Mouse (Mus musculus) CD4-positive, CD25-positive, alpha-beta regulatory T cell, adult 2 months (primary cell): Measurements from ENCODE around the gene Gm19402.
"Not testable (repeated sequence)": the region's sequence is repeated elsewhere in the genome, so short reads cannot be mapped to it uniquely, and the experiment has no call there.

Experiments used
- DNase-seq: peaks from one replicate; pipeline ENCODE4 v3.0.0-alpha.2; 2012; ENCODE audit warnings: low read depth, low spot score

Gm19402 gene

GRCm38 (mm10) chr10:77690356-77690807 is at the start of gene Gm19402:
Gene Gm19402 (minus strand): TSS chr10:77690757.
- not testable (repeated sequence) for DNase-seq

GRCm38 (mm10) chr10:77738929-77739328 is 48.4 kb upstream of the Gm19402 start:
- no peak for DNase-seq

- no peak for DNase-seq
Observed at GRCm38 (mm10) chr10:77735928-77736327, 45.4 kb upstream of the Gm19402 start.

DNA sequence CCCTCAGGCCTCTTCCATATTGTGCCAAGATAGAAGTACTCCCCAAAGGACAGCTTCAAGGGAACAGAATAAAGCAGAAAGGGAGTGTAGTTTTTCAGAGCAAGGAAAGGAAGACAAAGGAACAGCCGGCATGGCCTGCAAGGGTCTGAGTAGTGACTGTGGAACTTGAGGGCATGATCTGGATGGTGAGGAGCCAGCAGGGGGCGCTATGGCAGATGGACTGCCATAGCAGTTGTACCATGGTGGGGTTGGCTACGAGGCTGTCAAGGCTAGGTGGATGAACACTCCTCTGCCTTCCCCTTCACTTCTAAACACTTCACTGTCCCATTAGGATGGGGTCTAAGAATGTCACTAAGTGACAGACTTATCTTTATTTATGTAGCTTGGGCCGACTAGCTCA is 38.7 kb upstream of the Gm19402 start:
- peak; percentile 35 for DNase-seq

GRCm38 (mm10) chr10:77728280-77728679 is 37.7 kb upstream of the Gm19402 start:
- no peak for DNase-seq

DNA sequence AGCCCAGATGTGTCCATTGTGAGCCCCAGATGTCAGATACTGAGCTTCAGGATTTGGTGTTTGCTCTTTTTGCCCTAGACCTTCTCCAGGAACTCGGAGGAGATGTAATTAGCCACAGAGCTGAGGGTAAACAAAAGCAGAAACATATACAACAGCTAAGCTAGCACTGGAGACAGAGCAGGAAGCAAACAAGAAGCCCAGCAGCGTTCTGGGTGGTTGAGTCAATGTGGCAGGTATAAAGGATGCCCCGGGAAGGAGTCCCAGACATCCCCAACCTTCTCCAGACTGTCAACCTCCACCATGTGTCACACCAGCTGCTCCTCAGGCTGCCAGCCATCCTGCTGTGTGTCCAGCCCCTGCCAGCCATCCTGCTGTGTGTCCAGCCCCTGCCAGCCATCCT is 35.6 kb upstream of the Gm19402 start, which contains the start of gene Gm10100:
Gm10100 (plus strand) TSS at position 301 of the 400 bp plus-strand sequence.
- no peak for DNase-seq

DNA sequence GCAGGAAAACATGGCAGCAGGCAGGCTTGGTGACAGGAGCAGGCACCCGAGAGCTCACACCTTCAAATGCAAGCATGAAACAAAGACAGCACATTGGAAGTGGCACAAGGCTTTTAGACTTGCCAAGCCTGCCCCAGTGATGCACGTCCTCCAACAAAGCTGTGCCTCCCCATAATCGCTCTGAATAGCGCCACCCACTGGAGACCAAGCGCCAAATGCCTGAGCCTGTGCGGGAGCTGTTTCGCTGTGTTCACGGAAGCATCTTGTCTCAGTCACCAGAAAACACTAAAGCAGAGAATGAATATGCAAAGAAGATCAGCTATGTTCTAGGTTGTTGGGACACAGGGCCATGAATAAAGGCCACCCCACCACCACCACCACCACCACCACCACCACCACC is 34.3 kb upstream of the Gm19402 start:
- DNase-seq = peak; percentile 3

DNA sequence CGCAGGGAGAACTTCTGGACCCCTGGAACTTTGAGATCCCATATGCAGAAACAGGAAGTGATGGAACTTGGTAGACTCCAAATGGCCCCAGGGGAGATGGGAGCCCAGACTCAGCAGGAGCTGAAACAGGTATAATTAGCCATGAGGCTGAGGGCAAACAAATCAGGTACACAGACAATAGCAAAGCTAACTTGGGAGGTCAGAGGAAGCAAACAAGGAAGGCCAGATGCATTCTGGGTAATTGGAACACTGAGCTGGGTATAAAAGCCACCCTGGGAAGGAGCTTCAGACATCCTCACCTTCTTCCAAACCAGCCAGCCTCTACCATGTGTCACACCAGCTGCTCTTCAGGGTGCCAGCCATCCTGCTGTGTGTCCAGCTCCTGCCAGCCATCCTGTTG is 29.7 kb upstream of the Gm19402 start, which contains the start of gene Krtap12-1:
Krtap12-1 (plus strand) TSS at position 301 of the 400 bp plus-strand sequence.
- not testable (repeated sequence) for DNase-seq

GRCm38 (mm10) chr10:77715507-77715906 is 24.9 kb upstream of the Gm19402 start, which contains the start of gene Gm10142:
Gene Gm10142 (plus strand): TSS chr10:77715807.
- no peak for DNase-seq

GRCm38 (mm10) chr10:77713734-77714133 is 23.2 kb upstream of the Gm19402 start:
- DNase-seq = no peak

- not testable (repeated sequence) for DNase-seq
Observed at GRCm38 (mm10) chr10:77711157-77711556, 20.6 kb upstream of the Gm19402 start, which contains the start of gene Gm10024. Gene Gm10024 (plus strand): TSS chr10:77711457.

- no peak for DNase-seq
Observed at GRCm38 (mm10) chr10:77709831-77710230, 19.3 kb upstream of the Gm19402 start.

GRCm38 (mm10) chr10:77706326-77706725 is 15.8 kb upstream of the Gm19402 start, which contains the start of gene Gm10272:
Gene Gm10272 (plus strand): TSS chr10:77706626.
- DNase-seq = no peak

DNA sequence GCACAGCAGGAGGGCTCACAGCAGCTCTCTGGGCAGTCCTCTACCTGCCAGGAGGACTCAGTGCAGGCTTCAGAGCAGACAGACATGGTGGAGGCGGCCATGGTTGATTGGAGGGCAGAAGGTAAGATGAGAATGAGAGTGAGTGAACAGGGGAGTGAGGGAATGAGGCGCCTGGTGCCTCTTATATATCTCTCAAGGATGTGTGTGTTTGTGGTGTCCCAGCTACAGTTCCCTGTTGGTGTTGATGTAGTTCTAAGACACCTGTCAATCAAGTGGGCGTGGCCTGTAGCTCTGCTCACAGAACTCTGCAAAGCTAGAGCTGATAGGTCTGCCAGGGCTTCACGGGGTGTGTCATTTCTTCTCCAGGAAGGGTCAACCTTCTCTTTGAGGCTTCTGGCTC is 6.6 kb upstream of the Gm19402 start, which contains the start of gene Gm9508:
Gm9508 (minus strand) TSS at position 101 of the 400 bp plus-strand sequence.
- no peak for DNase-seq

- no peak for DNase-seq
Observed at GRCm38 (mm10) chr10:77687021-77687420, 3.5 kb downstream of the Gm19402 start.

DNA sequence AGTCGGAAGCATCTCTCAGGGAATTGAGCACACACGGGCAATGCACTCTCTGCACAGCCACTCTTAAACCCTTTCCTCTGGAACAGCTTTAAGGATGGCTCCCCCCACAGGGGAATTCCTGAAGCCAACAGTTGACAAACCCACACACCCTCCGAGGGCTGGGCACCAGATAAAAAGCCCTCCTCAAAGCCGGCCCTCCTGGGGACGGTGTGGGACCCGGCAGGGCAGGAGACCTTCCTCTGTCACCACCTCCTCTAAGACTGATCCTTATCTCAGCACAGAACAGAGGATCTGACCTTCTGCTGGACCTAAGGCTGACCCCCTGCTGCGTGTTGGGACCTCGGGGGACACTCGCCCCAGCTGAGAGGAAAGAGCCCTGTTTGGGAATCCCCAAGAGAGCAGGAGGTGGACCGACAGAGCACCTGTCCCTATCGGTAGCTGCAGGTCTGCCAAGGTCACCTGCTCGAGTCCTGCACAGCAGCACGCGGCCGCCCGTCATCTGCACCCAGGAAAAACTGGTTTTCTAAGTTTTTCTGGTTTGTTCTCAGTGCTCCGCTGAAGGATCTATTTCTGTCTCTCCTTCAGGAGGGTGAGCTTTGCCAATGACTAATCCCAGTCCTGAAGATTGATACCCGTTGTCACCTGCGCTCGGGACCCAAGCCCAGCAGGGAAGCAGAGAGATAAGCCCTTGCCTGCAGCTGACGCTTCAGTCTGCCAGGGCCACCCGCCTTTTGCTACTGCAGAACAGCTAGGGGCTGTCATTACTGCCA is 4.5 kb downstream of the Gm19402 start, which contains the start of gene Tspear:
Tspear (plus strand) TSS at position 675 of the 770 bp plus-strand sequence.
- no peak for DNase-seq

DNA sequence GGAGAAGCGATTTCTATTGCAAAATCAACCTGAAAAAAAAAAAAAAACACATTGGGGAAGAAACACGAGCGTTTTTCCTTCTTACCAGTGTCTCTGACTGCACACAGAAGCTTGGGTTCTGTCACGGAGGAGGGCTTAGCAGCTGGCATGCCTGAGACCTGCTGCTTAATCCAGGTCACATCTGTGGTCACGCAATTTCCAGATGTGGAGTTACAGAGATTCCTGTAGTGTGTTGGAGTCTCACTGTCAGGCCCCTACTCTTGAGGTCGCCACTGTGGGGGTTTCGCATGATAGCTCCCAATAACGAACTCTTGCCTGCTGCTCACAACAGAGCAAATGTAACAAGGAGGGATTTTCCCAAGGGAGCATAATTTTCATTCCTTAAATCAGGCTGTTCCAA is 6.4 kb downstream of the Gm19402 start:
- DNase-seq = no peak

GRCm38 (mm10) chr10:77682994-77683393 is 7.6 kb downstream of the Gm19402 start:
- DNase-seq = no peak

- peak; percentile 39 for DNase-seq
Observed at GRCm38 (mm10) chr10:77677562-77677961, 13.0 kb downstream of the Gm19402 start.

- DNase-seq = peak; percentile 13
Observed at GRCm38 (mm10) chr10:77673765-77674164, 16.8 kb downstream of the Gm19402 start.

GRCm38 (mm10) chr10:77671519-77671918 is 19.0 kb downstream of the Gm19402 start:
- DNase-seq = no peak

GRCm38 (mm10) chr10:77670710-77671109 is 19.8 kb downstream of the Gm19402 start:
- no peak for DNase-seq

- DNase-seq = no peak
Observed at GRCm38 (mm10) chr10:77667402-77667801, 23.2 kb downstream of the Gm19402 start.
